Mouse (Mus musculus): ENCODE data around the gene Klf4. TPM values are rescaled to one million over a fixed set of nuclear protein-coding genes. Genes with fewer than 3 reads are reported as not detected.
A peak's percentile ranks its signal among the peaks of the same experiment; 100 is the strongest.

Gene Klf4
- polyA plus RNA-seq, 1 experiment = 3.2 TPM

GRCm38 (mm10) chr4:55517438-55517837, 14.8 kb downstream of the Klf4 start:
- no peak overlapping the region for H3K27ac ChIP-seq (ENCODE audit: insufficient read depth, low read length)
- 85% methylated on average over 7 of the region's 7 CpGs for WGBS
- no peak for DNase-seq
- no peaks in the 10 kb centered on the region for H3K4me1 ChIP-seq (ENCODE audit: control insufficient read depth, insufficient read depth, low read length)
- no peaks in the 10 kb centered on the region for H3K27me3 ChIP-seq (ENCODE audit: control insufficient read depth, insufficient read depth, low read length)
- TF ChIP-seq POLR2A (IDR thresholded peaks at IDR 0.05; ENCODE audit: borderline replicate concordance, insufficient read depth, low read length) (no peak), CTCF (IDR thresholded peaks at IDR 0.05; ENCODE audit: borderline replicate concordance, insufficient read depth, low read depth, low read length) (no peak)
- H3K4me3 ChIP-seq (replicated peaks; ENCODE audit: insufficient read depth, low read depth, low read length) = no peak overlapping the region

DNA sequence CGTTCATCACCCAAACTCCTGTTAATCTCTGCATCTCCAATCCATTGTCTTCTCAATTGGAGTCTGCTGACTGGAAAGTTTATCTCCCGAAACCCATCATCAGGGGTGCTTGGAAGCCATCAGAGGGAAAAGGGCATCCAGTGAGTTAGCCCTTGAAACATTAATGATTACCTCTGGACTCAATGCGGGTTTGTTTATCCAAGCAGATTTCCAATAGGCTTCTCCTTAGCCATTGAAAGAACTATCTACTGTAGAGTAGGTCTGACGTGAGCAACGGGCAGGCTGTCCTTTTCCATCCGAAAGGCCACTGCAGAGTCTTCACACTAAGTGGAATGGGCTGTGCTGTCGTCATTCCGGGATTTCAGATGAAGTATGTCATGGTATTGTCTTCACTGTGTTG, 16.2 kb downstream of the Klf4 start:
- Histone ChIP-seq H3K4me1 (ENCODE audit: control insufficient read depth, insufficient read depth, low read length) (no peaks in the 10 kb centered on the region), H3K27me3 (ENCODE audit: control insufficient read depth, insufficient read depth, low read length) (no peaks in the 10 kb centered on the region), H3K4me3 (replicated peaks; ENCODE audit: insufficient read depth, low read depth, low read length) (no peak overlapping the region), H3K27ac (ENCODE audit: insufficient read depth, low read length) (no peak overlapping the region)
- WGBS = 95% methylated on average over 8 of the region's 8 CpGs
- DNase-seq = no peak
- no peak for TF ChIP-seq CTCF (IDR thresholded peaks at IDR 0.05; ENCODE audit: borderline replicate concordance, insufficient read depth, low read depth, low read length)
- TF ChIP-seq POLR2A (IDR thresholded peaks at IDR 0.05; ENCODE audit: borderline replicate concordance, insufficient read depth, low read length) = no peak

- TF ChIP-seq POLR2A (IDR thresholded peaks at IDR 0.05; ENCODE audit: borderline replicate concordance, insufficient read depth, low read length) (no peak), CTCF (IDR thresholded peaks at IDR 0.05; ENCODE audit: borderline replicate concordance, insufficient read depth, low read depth, low read length) (peak; percentile 72)
- H3K4me3 ChIP-seq (replicated peaks; ENCODE audit: insufficient read depth, low read depth, low read length) = peak overlapping the region; percentile 86
- peak; percentile 63 to 77 for DNase-seq
- H3K27me3 ChIP-seq (ENCODE audit: control insufficient read depth, insufficient read depth, low read length) = no peaks in the 10 kb centered on the region
- no peaks in the 10 kb centered on the region for H3K4me1 ChIP-seq (ENCODE audit: control insufficient read depth, insufficient read depth, low read length)
- WGBS = under 1% methylated on average over 39 of the region's 39 CpGs
- H3K27ac ChIP-seq (ENCODE audit: insufficient read depth, low read length) = no peak overlapping the region
Observed at GRCm38 (mm10) chr4:55514733-55515176, 17.5 kb downstream of the Klf4 start.

- TF ChIP-seq POLR2A (IDR thresholded peaks at IDR 0.05; ENCODE audit: borderline replicate concordance, insufficient read depth, low read length) = no peak
- TF ChIP-seq CTCF (IDR thresholded peaks at IDR 0.05; ENCODE audit: borderline replicate concordance, insufficient read depth, low read depth, low read length) = no peak
- H3K27ac ChIP-seq (ENCODE audit: insufficient read depth, low read length) = no peak overlapping the region
- WGBS = 86% methylated on average over 7 of the region's 7 CpGs
- no peaks in the 10 kb centered on the region for H3K27me3 ChIP-seq (ENCODE audit: control insufficient read depth, insufficient read depth, low read length)
- H3K4me1 ChIP-seq (ENCODE audit: control insufficient read depth, insufficient read depth, low read length) = no peaks in the 10 kb centered on the region
- no peak for DNase-seq
- H3K4me3 ChIP-seq (replicated peaks; ENCODE audit: insufficient read depth, low read depth, low read length) = no peak overlapping the region
Observed at GRCm38 (mm10) chr4:55513615-55514279, 18.5 kb downstream of the Klf4 start.

DNA sequence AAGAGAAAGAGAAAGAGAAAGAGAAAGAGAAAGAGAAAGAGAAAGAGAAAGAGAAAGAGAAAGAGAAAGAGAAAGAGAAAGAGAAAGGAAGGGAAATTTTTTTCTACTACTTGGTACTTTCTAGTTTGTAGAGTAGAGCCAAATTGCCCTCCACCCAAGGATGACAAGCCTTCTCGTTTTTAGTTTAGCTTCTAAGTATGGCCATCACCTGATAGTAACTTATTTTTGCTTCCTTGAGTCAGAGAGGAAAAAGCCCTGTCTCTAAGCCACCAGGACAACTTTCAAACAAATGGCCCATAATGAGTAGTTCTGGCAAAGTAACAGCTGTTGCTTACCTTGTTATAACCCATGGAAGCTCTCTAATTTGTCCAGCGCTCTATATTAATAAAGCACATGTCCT, 20.9 kb downstream of the Klf4 start:
- Histone ChIP-seq H3K4me3 (replicated peaks; ENCODE audit: insufficient read depth, low read depth, low read length) (no peak overlapping the region), H3K27ac (ENCODE audit: insufficient read depth, low read length) (no peak overlapping the region), H3K27me3 (ENCODE audit: control insufficient read depth, insufficient read depth, low read length) (no peaks in the 10 kb centered on the region), H3K4me1 (ENCODE audit: control insufficient read depth, insufficient read depth, low read length) (no peaks in the 10 kb centered on the region)
- DNase-seq = no peak
- WGBS = 75% methylated on average over 2 of the region's 2 CpGs
- TF ChIP-seq POLR2A (IDR thresholded peaks at IDR 0.05; ENCODE audit: borderline replicate concordance, insufficient read depth, low read length) = no peak
- TF ChIP-seq CTCF (IDR thresholded peaks at IDR 0.05; ENCODE audit: borderline replicate concordance, insufficient read depth, low read depth, low read length) = no peak

DNA sequence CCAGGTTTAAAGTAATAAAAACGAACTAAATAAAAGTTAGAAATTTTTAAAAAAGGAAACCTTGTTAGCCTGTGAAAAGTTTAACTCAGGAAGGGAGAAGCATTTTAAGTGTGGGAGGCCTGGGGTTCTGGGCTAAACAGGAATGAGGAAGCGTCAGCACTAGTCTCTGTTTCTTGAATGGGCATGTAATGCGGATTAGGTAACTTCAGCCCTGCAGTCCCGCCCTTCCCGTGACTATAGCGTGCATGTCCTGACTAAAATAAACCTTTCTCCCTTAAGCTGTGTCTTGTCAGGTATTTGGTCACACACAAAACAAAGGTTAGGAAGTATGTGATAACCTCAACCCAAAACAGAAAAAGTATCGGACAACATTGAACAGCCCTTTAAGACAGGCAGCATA, 23.6 kb downstream of the Klf4 start:
- Histone ChIP-seq H3K4me3 (replicated peaks; ENCODE audit: insufficient read depth, low read depth, low read length) (no peak overlapping the region), H3K27ac (ENCODE audit: insufficient read depth, low read length) (no peak overlapping the region), H3K27me3 (ENCODE audit: control insufficient read depth, insufficient read depth, low read length) (no peaks in the 10 kb centered on the region), H3K4me1 (ENCODE audit: control insufficient read depth, insufficient read depth, low read length) (no peaks in the 10 kb centered on the region)
- TF ChIP-seq CTCF (IDR thresholded peaks at IDR 0.05; ENCODE audit: borderline replicate concordance, insufficient read depth, low read depth, low read length) = no peak
- no peak for TF ChIP-seq POLR2A (IDR thresholded peaks at IDR 0.05; ENCODE audit: borderline replicate concordance, insufficient read depth, low read length)
- 93% methylated on average over 7 of the region's 7 CpGs for WGBS
- no peak for DNase-seq

GRCm38 (mm10) chr4:55498621-55499020, 33.6 kb downstream of the Klf4 start:
- H3K4me3 ChIP-seq (replicated peaks; ENCODE audit: insufficient read depth, low read depth, low read length) = no peak overlapping the region
- 5% methylated on average over 1 of the region's 1 CpGs for WGBS
- H3K27me3 ChIP-seq (ENCODE audit: control insufficient read depth, insufficient read depth, low read length) = no peaks in the 10 kb centered on the region
- TF ChIP-seq POLR2A (IDR thresholded peaks at IDR 0.05; ENCODE audit: borderline replicate concordance, insufficient read depth, low read length) (no peak), CTCF (IDR thresholded peaks at IDR 0.05; ENCODE audit: borderline replicate concordance, insufficient read depth, low read depth, low read length) (no peak)
- no peak for DNase-seq
- no peaks in the 10 kb centered on the region for H3K4me1 ChIP-seq (ENCODE audit: control insufficient read depth, insufficient read depth, low read length)
- no peak overlapping the region for H3K27ac ChIP-seq (ENCODE audit: insufficient read depth, low read length)

DNA sequence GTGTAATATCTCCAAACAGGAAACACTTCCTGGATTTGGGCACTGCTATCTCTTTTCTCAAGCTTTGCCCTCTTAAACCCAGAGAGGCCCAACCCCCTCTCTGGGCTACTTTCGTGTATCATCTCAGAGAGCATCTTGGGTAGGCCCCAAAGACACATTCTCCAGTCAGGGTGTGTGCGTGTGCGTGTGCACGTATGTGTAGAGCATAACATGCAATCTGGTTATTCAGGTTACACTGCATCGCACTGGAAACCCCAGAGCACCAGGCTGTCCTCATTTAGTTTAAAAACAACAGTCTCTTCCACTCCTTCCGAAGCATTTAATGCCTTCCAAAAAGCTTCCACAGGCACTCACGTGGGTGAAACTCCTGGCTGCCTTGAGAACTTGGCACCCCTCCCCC, 35.9 kb downstream of the Klf4 start:
- H3K27ac ChIP-seq (ENCODE audit: insufficient read depth, low read length) = no peak overlapping the region
- no peak for DNase-seq
- no peaks in the 10 kb centered on the region for H3K4me1 ChIP-seq (ENCODE audit: control insufficient read depth, insufficient read depth, low read length)
- TF ChIP-seq POLR2A (IDR thresholded peaks at IDR 0.05; ENCODE audit: borderline replicate concordance, insufficient read depth, low read length) (no peak), CTCF (IDR thresholded peaks at IDR 0.05; ENCODE audit: borderline replicate concordance, insufficient read depth, low read depth, low read length) (no peak)
- no peaks in the 10 kb centered on the region for H3K27me3 ChIP-seq (ENCODE audit: control insufficient read depth, insufficient read depth, low read length)
- 82% methylated on average over 7 of the region's 7 CpGs for WGBS
- no peak overlapping the region for H3K4me3 ChIP-seq (replicated peaks; ENCODE audit: insufficient read depth, low read depth, low read length)
